Mouse (Mus musculus): ENCODE results near the gene Nagpa. TPM values are rescaled to one million over a fixed set of nuclear protein-coding genes. Genes with fewer than 3 reads are reported as not detected.

The Nagpa gene
- total and polyA plus RNA-seq, 2 experiments, result 10.0 to 24.0 TPM

DNA sequence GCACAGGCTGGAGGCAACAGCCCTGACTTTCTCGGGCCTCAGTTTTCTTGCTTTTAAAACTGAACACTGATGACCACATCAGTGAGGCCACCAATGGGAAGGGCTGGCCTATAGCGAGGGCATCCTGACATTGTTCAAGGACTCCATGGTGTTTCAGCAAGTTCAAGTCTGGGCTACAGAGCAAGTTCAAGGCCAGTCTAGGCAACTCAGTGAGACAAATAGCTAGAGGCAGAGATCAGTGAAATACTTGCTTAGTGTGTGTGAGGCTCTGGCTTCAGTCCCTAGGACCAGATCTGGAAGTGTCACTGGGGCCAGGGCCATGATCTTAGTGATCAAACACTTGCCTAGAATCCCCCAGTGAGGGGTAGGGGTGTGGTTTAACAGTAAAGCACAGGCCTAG is 35.8 kb downstream of the Nagpa start:
- 86% methylated on average over 2 of the region's 2 CpGs for WGBS
- Histone ChIP-seq H3K4me1 (ENCODE audit: control insufficient read depth, insufficient read depth, low read length) (no peaks in the 10 kb centered on the region), H3K36me3 (ENCODE audit: control insufficient read depth, insufficient read depth, low read length) (no peaks in the 10 kb centered on the region), H3K27me3 (ENCODE audit: control insufficient read depth, insufficient read depth, low read length) (no peaks in the 10 kb centered on the region), H3K79me2 (ENCODE audit: control insufficient read depth, insufficient read depth, low read length) (no peaks in the 10 kb centered on the region), H3K27ac (replicated peaks; ENCODE audit: insufficient read depth, low read depth, low read length) (no peak overlapping the region), H3K9ac (ENCODE audit: low read depth, low read length) (no peak overlapping the region), H3K4me3 (ENCODE audit: insufficient read depth, low read depth, low read length) (no peak overlapping the region)
- no peak for DNase-seq (ENCODE audit: extremely low read depth, low read depth, low spot score)
- no peak for TF ChIP-seq POLR2A (IDR thresholded peaks at IDR 0.05; ENCODE audit: extremely low read depth, insufficient read depth, low read length)
- TF ChIP-seq CTCF (IDR thresholded peaks at IDR 0.05; ENCODE audit: low read depth, low read length), result no peak

- Histone ChIP-seq H3K79me2 (ENCODE audit: control insufficient read depth, insufficient read depth, low read length) (no peaks in the 10 kb centered on the region), H3K27ac (replicated peaks; ENCODE audit: insufficient read depth, low read depth, low read length) (no peak overlapping the region), H3K4me1 (ENCODE audit: control insufficient read depth, insufficient read depth, low read length) (no peaks in the 10 kb centered on the region), H3K27me3 (ENCODE audit: control insufficient read depth, insufficient read depth, low read length) (no peaks in the 10 kb centered on the region), H3K4me3 (ENCODE audit: insufficient read depth, low read depth, low read length) (no peak overlapping the region), H3K9ac (ENCODE audit: low read depth, low read length) (no peak overlapping the region), H3K36me3 (ENCODE audit: control insufficient read depth, insufficient read depth, low read length) (no peaks in the 10 kb centered on the region)
- DNase-seq (ENCODE audit: extremely low read depth, low read depth, low spot score), result no peak
- WGBS, result 78% methylated on average over 6 of the region's 6 CpGs
- TF ChIP-seq POLR2A (IDR thresholded peaks at IDR 0.05; ENCODE audit: extremely low read depth, insufficient read depth, low read length), result no peak
These were observed 39.5 kb downstream of the Nagpa start for GRCm38 (mm10) chr16:5164327-5164726.

- TF ChIP-seq CTCF (IDR thresholded peaks at IDR 0.05; ENCODE audit: low read depth, low read length) (no peak), POLR2A (IDR thresholded peaks at IDR 0.05; ENCODE audit: extremely low read depth, insufficient read depth, low read length) (no peak)
These were observed 44.6 kb downstream of the Nagpa start for GRCm38 (mm10) chr16:5159248-5159647.

DNA sequence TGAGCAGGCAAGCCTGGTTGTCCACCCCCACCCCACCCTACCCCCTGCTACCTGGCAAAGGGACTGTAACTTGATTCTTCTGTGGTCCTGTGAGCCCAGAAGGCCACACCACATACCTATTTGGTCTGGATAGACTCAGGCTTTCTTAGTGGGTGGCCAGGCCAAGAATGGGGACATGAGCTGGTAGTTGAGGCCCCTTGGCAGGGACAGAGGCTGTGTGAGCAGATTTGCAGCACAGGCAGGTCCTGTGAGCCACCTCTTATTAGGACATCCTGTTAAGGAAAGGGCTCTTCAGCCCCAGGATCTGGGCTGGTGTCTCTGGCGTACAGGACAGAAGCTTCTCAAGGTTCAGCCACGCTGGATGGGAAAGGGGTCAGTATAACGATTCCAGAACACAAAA is 46.7 kb downstream of the Nagpa start:
- DNase-seq (ENCODE audit: extremely low read depth, low read depth, low spot score), result no peak
- WGBS, result 83% methylated on average over 3 of the region's 3 CpGs
- no peak overlapping the region for H3K27ac ChIP-seq (replicated peaks; ENCODE audit: insufficient read depth, low read depth, low read length)
- no peak overlapping the region for H3K9ac ChIP-seq (ENCODE audit: low read depth, low read length)
- H3K4me1 ChIP-seq (ENCODE audit: control insufficient read depth, insufficient read depth, low read length), result no peaks in the 10 kb centered on the region
- H3K79me2 ChIP-seq (ENCODE audit: control insufficient read depth, insufficient read depth, low read length), result no peaks in the 10 kb centered on the region
- H3K36me3 ChIP-seq (ENCODE audit: control insufficient read depth, insufficient read depth, low read length), result no peaks in the 10 kb centered on the region
- TF ChIP-seq CTCF (IDR thresholded peaks at IDR 0.05; ENCODE audit: low read depth, low read length) (no peak), POLR2A (IDR thresholded peaks at IDR 0.05; ENCODE audit: extremely low read depth, insufficient read depth, low read length) (no peak)
- no peaks in the 10 kb centered on the region for H3K27me3 ChIP-seq (ENCODE audit: control insufficient read depth, insufficient read depth, low read length)
- H3K4me3 ChIP-seq (ENCODE audit: insufficient read depth, low read depth, low read length), result no peak overlapping the region

More at GRCm38 (mm10) chr16:5159248-5159647, 44.6 kb downstream of the Nagpa start:
- Histone ChIP-seq H3K27me3 (ENCODE audit: control insufficient read depth, insufficient read depth, low read length) (no peaks in the 10 kb centered on the region), H3K9ac (ENCODE audit: low read depth, low read length) (no peak overlapping the region), H3K4me3 (ENCODE audit: insufficient read depth, low read depth, low read length) (no peak overlapping the region), H3K36me3 (ENCODE audit: control insufficient read depth, insufficient read depth, low read length) (no peaks in the 10 kb centered on the region), H3K27ac (replicated peaks; ENCODE audit: insufficient read depth, low read depth, low read length) (no peak overlapping the region), H3K4me1 (ENCODE audit: control insufficient read depth, insufficient read depth, low read length) (no peaks in the 10 kb centered on the region), H3K79me2 (ENCODE audit: control insufficient read depth, insufficient read depth, low read length) (no peaks in the 10 kb centered on the region)
- DNase-seq (ENCODE audit: extremely low read depth, low read depth, low spot score), result peak; percentile 8
- 45% methylated on average over 8 of the region's 8 CpGs for WGBS

- no peak for TF ChIP-seq POLR2A (IDR thresholded peaks at IDR 0.05; ENCODE audit: extremely low read depth, insufficient read depth, low read length)
- no peak for TF ChIP-seq CTCF (IDR thresholded peaks at IDR 0.05; ENCODE audit: low read depth, low read length)
- H3K4me1 ChIP-seq (ENCODE audit: control insufficient read depth, insufficient read depth, low read length), result no peaks in the 10 kb centered on the region
- 96% methylated on average over 2 of the region's 2 CpGs for WGBS
These were observed 47.3 kb downstream of the Nagpa start for GRCm38 (mm10) chr16:5156495-5156894.

DNA sequence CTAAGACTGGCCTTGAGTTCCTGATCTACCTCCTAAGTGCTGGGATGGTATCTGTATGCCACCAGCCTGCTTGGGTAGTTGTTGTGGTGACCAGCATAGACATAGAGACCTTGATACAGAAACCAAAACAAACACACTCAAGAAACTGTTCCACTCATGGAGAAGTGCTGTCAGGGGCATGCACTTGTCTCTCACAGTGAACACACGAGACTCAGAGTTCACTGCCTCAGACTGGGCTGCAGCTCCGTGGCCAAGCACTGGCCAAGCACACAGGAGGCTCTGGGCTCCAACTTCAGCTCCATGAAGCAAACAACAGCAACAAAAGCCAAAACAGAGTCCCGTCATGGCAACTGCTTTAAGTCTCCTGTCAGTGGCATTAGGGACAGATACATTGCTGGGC is 48.8 kb downstream of the Nagpa start:
- Histone ChIP-seq H3K79me2 (ENCODE audit: control insufficient read depth, insufficient read depth, low read length) (no peaks in the 10 kb centered on the region), H3K36me3 (ENCODE audit: control insufficient read depth, insufficient read depth, low read length) (no peaks in the 10 kb centered on the region), H3K4me1 (ENCODE audit: control insufficient read depth, insufficient read depth, low read length) (no peaks in the 10 kb centered on the region), H3K4me3 (ENCODE audit: insufficient read depth, low read depth, low read length) (no peak overlapping the region), H3K27me3 (ENCODE audit: control insufficient read depth, insufficient read depth, low read length) (no peaks in the 10 kb centered on the region), H3K9ac (ENCODE audit: low read depth, low read length) (no peak overlapping the region), H3K27ac (replicated peaks; ENCODE audit: insufficient read depth, low read depth, low read length) (no peak overlapping the region)
- WGBS, result 72% methylated on average over 3 of the region's 3 CpGs
- TF ChIP-seq CTCF (IDR thresholded peaks at IDR 0.05; ENCODE audit: low read depth, low read length), result no peak
- no peak for TF ChIP-seq POLR2A (IDR thresholded peaks at IDR 0.05; ENCODE audit: extremely low read depth, insufficient read depth, low read length)
- DNase-seq (ENCODE audit: extremely low read depth, low read depth, low spot score), result no peak

More at GRCm38 (mm10) chr16:5156495-5156894, 47.3 kb downstream of the Nagpa start:
- DNase-seq (ENCODE audit: extremely low read depth, low read depth, low spot score), result no peak
- Histone ChIP-seq H3K27me3 (ENCODE audit: control insufficient read depth, insufficient read depth, low read length) (no peaks in the 10 kb centered on the region), H3K9ac (ENCODE audit: low read depth, low read length) (no peak overlapping the region), H3K79me2 (ENCODE audit: control insufficient read depth, insufficient read depth, low read length) (no peaks in the 10 kb centered on the region), H3K36me3 (ENCODE audit: control insufficient read depth, insufficient read depth, low read length) (no peaks in the 10 kb centered on the region), H3K27ac (replicated peaks; ENCODE audit: insufficient read depth, low read depth, low read length) (no peak overlapping the region), H3K4me3 (ENCODE audit: insufficient read depth, low read depth, low read length) (no peak overlapping the region)
